Mouse (Mus musculus) hindbrain, embryonic 14.5 days (tissue): ENCODE results near the gene Galnt18. TPM values are rescaled to one million over a fixed set of nuclear protein-coding genes. Genes with fewer than 3 reads are reported as not detected.

Source experiments
- ATAC-seq: fragments of 200-750 bp; cut with Nextera tagmentation; 2 replicates; pipeline ENCODE4 v1.8.0; 2017; ENCODE audit warnings: moderate number of reproducible peaks, mild to moderate bottlenecking, moderate TSS enrichment, moderate library complexity; ENCODE audit not compliant: low FRiP score
- DNase-seq: peaks from one replicate; pipeline ENCODE4 v3.0.0-alpha.2; 2015; ENCODE audit warnings: low spot score
- H3K27ac ChIP-seq: fragments of 300-500 bp; sonication (generic); 2 replicates; pipeline ENCODE4 v1.5.1; 2014; ENCODE audit warnings: mild to moderate bottlenecking, moderate library complexity
- H3K27me3 ChIP-seq: fragments of 300-500 bp; sonication (generic); 2 replicates; pipeline ENCODE4 v1.6.1; 2014; ENCODE audit warnings: mild to moderate bottlenecking, low read length, mixed read lengths; ENCODE audit not compliant: control insufficient read depth, insufficient read depth
- H3K36me3 ChIP-seq: fragments of 300-500 bp; sonication (generic); replicated peaks from 2 replicates; pipeline ENCODE4 v1.6.1; 2014; ENCODE audit not compliant: control insufficient read depth, insufficient read depth
- H3K4me1 ChIP-seq: fragments of 300-500 bp; sonication (generic); replicated peaks from 2 replicates; pipeline ENCODE4 v1.6.1; 2014; ENCODE audit warnings: antibody characterized with exemption, low read length, mixed read lengths; ENCODE audit not compliant: control insufficient read depth, insufficient read depth
- H3K4me2 ChIP-seq: fragments of 300-500 bp; sonication (generic); replicated peaks from 2 replicates; pipeline ENCODE4 v1.6.1; 2014; ENCODE audit warnings: mild to moderate bottlenecking, moderate library complexity
- H3K4me3 ChIP-seq: fragments of 300-500 bp; sonication (generic); replicated peaks from 2 replicates; pipeline ENCODE4 v1.5.1; 2014; ENCODE audit warnings: mild to moderate bottlenecking, low read length
- H3K9ac ChIP-seq: fragments of 300-500 bp; sonication (generic); 2 replicates; pipeline ENCODE4 v1.6.1; 2014
- H3K9me3 ChIP-seq: fragments of 300-500 bp; sonication (generic); 2 replicates; pipeline ENCODE4 v1.6.1; 2016; ENCODE audit warnings: low read length; ENCODE audit not compliant: control insufficient read depth
- WGBS: fragments of 180-500 bp; shearing (Covaris S2); extraction: QIAGEN DNeasy Blood & Tissue Kit; methylation state at CpG from one replicate; pipeline ENCODE4 v1.1.7; 2014; 5-methylcytosine and 5-hydroxymethylcytosine counted together
- polyA plus RNA-seq: library from polyadenylated mRNA; unstranded; fragments of >200 nt; fragmentation: Nextera tagmentation; extraction: Ambion mirVana; gene quantifications from 2 replicates; pipeline ENCODE4 v1.2.1, GENCODE M21; 2014

Gene Galnt18
- polyA plus RNA-seq, 1 experiment from 2014 or later, result 10.9 TPM

DNA sequence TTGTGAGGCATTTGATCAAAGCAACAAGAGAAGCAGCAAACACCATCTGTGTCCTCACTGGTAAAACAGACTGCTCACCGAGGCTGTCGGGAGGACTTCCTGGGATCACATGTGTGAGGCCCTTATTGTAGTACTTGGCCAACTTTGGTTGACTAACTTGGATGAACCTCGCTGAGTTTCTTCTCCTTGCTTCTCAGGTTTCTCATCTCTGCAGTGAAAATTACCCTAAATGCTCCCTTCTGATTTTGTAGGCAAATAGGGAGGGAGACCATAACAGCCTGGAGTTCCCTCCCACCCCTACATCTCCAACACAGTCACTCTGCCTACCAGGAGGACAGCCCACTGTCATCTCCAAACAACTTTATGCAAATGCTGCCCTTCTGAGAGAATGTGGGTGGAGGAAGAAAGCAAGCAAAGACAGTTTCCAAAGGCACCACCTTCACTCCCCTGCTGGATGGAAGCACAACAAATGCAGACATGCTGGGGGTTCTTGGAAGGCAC lies 31.2 kb downstream of the Galnt18 start:
- Histone ChIP-seq H3K9ac (no peak overlapping the region), H3K4me3 (no peak overlapping the region), H3K36me3 (no peaks in the 10 kb centered on the region), H3K27me3 (no peaks in the 10 kb centered on the region), H3K4me1 (no peaks in the 10 kb centered on the region), H3K27ac (no peak overlapping the region), H3K9me3 (no peaks in the 10 kb centered on the region), H3K4me2 (no peak overlapping the region)
- ATAC-seq (no peak), DNase-seq (no peak)
- 83% methylated on average over 3 of the region's 3 CpGs for WGBS

DNA sequence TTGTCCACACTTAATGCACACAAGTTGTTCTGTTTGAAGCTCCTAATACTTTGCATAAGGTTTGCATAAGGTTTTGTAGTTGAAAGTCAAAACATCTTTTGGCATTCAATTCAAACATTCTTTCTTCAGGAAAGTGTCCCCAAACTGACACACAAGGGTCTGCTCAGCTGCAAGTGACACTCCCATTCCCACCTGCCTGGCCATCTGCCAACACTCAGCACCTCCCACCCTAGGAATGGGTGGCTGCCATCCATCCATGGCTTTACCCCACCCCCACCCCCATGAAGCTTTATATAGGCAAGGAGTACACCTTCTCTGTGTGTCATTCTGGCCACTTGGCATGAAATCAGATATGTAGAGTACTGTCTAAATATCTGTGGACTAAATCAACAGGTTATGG lies 35.0 kb downstream of the Galnt18 start:
- no peak overlapping the region for H3K4me2 ChIP-seq
- no peaks in the 10 kb centered on the region for H3K9me3 ChIP-seq
- no peak overlapping the region for H3K27ac ChIP-seq
- no peaks in the 10 kb centered on the region for H3K36me3 ChIP-seq
- H3K9ac ChIP-seq, result no peak overlapping the region
- H3K4me3 ChIP-seq, result no peak overlapping the region
- no peaks in the 10 kb centered on the region for H3K4me1 ChIP-seq
- no peak for ATAC-seq
- no peak for DNase-seq
- no peaks in the 10 kb centered on the region for H3K27me3 ChIP-seq

DNA sequence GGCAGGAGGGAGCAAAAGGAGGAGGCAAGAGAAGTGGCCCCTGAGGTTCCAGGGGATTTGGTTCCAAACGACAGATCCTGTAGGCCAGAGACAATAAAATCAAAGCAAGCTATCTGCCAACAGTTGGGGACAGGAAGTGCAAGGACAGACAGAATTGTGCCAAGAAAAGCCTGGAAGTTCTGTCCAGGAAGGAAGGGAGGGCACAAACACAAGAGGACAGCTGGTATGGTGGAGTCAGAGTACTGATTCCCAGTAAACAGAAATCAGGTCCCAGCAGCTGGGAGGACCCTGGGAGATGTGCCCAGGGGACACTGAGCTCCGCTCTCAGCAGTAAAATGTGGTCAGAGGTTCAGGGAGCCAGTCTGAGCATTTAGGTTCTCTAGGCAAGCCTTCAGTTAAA lies 38.2 kb downstream of the Galnt18 start:
- H3K36me3 ChIP-seq, result no peaks in the 10 kb centered on the region
- WGBS, result 54% methylated on average over 2 of the region's 2 CpGs

DNA sequence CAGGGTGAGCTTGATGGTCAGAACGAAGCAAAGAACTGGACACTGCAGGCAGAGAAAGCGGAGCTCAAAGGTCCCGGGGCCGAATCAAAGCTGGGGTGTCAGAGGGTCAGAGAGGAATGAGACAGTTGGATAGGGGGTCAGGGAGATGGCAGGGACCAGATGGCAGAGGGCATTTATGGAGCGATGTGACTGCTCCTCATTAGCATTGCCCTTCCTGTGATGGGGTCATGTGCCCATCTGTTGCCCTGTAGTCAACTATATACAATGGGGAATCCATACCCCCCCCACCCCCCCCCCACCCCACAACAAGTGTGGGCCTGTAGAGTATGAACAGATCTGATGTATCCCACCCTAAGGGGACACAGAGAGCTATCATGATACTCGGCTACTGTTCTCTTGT lies 39.7 kb downstream of the Galnt18 start:
- DNase-seq (no peak), ATAC-seq (no peak)
- Histone ChIP-seq H3K9me3 (no peaks in the 10 kb centered on the region), H3K4me2 (no peak overlapping the region), H3K4me1 (peaks cover 16% of the 10 kb centered on the region), H3K27ac (no peak overlapping the region), H3K4me3 (no peak overlapping the region), H3K36me3 (no peaks in the 10 kb centered on the region), H3K9ac (no peak overlapping the region), H3K27me3 (no peaks in the 10 kb centered on the region)
- WGBS, result 60% methylated on average over 6 of the region's 6 CpGs

More for the DNA sequence above, 38.2 kb downstream of the Galnt18 start:
- Histone ChIP-seq H3K9me3 (no peaks in the 10 kb centered on the region), H3K4me2 (no peak overlapping the region), H3K27me3 (no peaks in the 10 kb centered on the region), H3K4me3 (no peak overlapping the region), H3K9ac (no peak overlapping the region), H3K4me1 (peaks cover 16% of the 10 kb centered on the region; the same call in 1 of the 2 replicates), H3K27ac (no peak overlapping the region)
- DNase-seq (no peak), ATAC-seq (no peak)

DNA sequence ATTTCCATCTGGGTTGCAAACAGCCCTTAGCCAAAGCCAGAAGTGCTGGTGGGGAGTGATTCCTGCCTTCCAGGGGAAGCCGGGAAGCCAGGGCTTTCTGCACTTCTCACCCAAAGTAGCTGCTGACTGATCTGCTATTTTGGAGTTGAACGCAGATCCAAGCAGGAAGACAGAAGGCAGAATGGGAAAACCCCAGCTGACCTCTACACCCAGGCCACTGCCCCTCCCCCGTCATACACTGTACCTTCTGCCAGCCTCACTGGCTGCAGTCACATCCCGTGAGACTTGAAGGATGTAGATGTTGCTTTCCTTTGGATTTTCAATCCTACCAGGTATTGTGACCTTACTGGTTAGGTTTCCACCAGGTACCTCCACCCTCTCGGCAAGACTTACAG lies 40.4 kb downstream of the Galnt18 start:
- H3K36me3 ChIP-seq, result no peaks in the 10 kb centered on the region
- 70% methylated on average over 5 of the region's 5 CpGs for WGBS

GRCm38 (mm10) chr7:111738456-111739370 lies 41.1 kb downstream of the Galnt18 start:
- Histone ChIP-seq H3K9me3 (no peaks in the 10 kb centered on the region), H3K4me3 (no peak overlapping the region), H3K4me2 (no peak overlapping the region), H3K27me3 (no peaks in the 10 kb centered on the region), H3K36me3 (no peaks in the 10 kb centered on the region), H3K9ac (no peak overlapping the region), H3K4me1 (peaks cover 16% of the 10 kb centered on the region), H3K27ac (no peak overlapping the region)
- no peak for DNase-seq
- ATAC-seq, result no peak
- WGBS, result 57% methylated on average over 10 of the region's 10 CpGs

More for the DNA sequence above, 40.4 kb downstream of the Galnt18 start:
- ATAC-seq (no peak), DNase-seq (no peak)
- Histone ChIP-seq H3K27ac (no peak overlapping the region), H3K4me2 (no peak overlapping the region), H3K9ac (no peak overlapping the region), H3K9me3 (no peaks in the 10 kb centered on the region), H3K4me1 (peaks cover 16% of the 10 kb centered on the region), H3K4me3 (no peak overlapping the region), H3K27me3 (no peaks in the 10 kb centered on the region)

DNA sequence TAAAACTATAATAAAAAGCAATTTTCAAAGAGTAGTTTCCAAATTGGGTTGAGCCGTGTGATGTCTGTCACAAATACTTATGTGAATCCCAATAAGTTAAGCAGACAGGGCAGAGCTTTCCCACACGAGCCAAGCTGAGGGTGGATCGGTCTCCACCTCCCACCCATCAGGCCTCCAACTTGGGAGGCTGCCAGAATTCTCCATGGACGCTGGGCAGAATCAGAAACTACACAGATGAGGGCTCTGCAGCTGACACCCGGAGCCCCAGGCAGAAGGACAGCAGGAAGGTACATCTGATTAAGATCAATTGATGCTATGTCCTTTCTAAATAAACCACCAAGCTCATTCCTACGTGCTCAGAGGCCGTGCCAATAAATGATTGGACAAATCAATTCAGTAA lies 42.4 kb downstream of the Galnt18 start:
- 47% methylated on average over 7 of the region's 7 CpGs for WGBS
- ATAC-seq (no peak), DNase-seq (no peak)
- Histone ChIP-seq H3K4me2 (no peak overlapping the region), H3K4me1 (peaks cover 16% of the 10 kb centered on the region), H3K36me3 (no peaks in the 10 kb centered on the region), H3K27ac (no peak overlapping the region), H3K9me3 (no peaks in the 10 kb centered on the region), H3K4me3 (no peak overlapping the region), H3K27me3 (no peaks in the 10 kb centered on the region), H3K9ac (no peak overlapping the region)

- Histone ChIP-seq H3K9me3 (no peaks in the 10 kb centered on the region), H3K4me1 (peaks cover 16% of the 10 kb centered on the region), H3K9ac (no peak overlapping the region), H3K36me3 (no peaks in the 10 kb centered on the region), H3K4me3 (no peak overlapping the region), H3K27me3 (no peaks in the 10 kb centered on the region), H3K4me2 (no peak overlapping the region), H3K27ac (no peak overlapping the region)
- ATAC-seq, result no peak
- no peak for DNase-seq
- WGBS, result 67% methylated on average over 3 of the region's 3 CpGs
Observed at GRCm38 (mm10) chr7:111736365-111736764, 43.4 kb downstream of the Galnt18 start.

GRCm38 (mm10) chr7:111730346-111731269 lies 49.2 kb downstream of the Galnt18 start:
- 80% methylated on average over 8 of the region's 8 CpGs for WGBS
- Histone ChIP-seq H3K4me1 (no peaks in the 10 kb centered on the region), H3K9me3 (no peaks in the 10 kb centered on the region), H3K27ac (no peak overlapping the region), H3K27me3 (no peaks in the 10 kb centered on the region), H3K4me2 (no peak overlapping the region), H3K36me3 (no peaks in the 10 kb centered on the region), H3K9ac (no peak overlapping the region), H3K4me3 (no peak overlapping the region)
- no peak for ATAC-seq
- no peak for DNase-seq
